Mouse (Mus musculus): ENCODE measurements around the gene Olfr96. TPM values are rescaled to one million over a fixed set of nuclear protein-coding genes. Genes with fewer than 3 reads are reported as not detected.

The Olfr96 gene
- polyA plus RNA-seq, 1 experiment from 2014 or later: not detected

DNA sequence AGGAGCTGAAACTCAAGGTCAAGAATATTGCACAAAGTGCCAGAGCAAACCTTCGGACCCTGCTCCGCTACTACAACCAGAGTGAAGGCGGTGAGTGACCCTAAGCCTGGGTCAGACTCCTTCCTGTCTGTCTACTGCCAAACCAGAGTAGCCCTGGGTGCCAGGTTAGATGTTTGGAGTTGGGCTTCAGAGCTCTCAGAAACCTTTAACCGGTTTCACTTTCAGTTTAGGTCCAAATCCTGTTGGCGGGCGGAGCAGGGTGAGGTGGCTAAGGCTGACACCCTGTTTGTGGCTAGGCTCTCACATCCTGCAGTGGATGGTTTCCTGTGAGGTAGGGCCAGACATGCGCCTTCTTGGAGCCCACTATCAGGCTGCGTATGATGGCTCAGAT is 50.8 kb downstream of the Olfr96 start:
- peak; percentile 81 for DNase-seq (ENCODE audit: low spot score)

DNA sequence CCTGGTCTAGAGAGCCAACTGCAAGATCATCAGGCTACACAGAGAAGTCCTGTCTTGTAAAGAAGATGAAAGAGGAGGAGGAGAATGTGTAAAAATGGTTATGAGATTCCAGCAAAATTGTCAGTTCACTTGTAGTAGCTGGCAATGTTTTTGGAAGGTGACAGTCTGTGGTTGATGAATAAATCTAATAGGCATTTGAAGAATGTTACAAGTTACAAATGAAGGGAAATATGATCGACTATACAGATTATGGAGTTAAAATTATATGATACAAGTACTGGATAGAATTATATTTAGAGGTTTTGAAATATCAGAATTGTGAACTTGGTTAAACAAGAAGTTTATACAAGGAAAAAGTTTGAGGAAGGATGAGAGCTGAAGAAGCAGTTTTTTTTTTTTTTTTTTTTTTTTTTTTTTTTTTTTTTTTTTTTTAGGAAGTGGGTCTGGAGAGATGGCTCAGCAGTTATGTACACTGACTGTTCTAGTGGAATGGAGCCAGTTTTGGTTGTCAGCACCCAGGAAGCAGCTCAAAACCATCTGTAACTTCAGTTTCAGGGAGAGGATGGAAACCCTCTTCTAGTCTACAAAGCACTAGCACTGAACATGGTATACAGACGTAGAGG is 55.8 kb downstream of the Olfr96 start:
- no peak for DNase-seq (ENCODE audit: low spot score)

Other genes with a start within 250 kb of the Olfr96 start
- gene 2410137M14Rik, start 238.9 kb upstream of the Olfr96 start, polyA plus RNA-seq (2015; fragmentation: Nextera tagmentation; extraction: Ambion mirVana): not detected in 2 replicates
- 0.09 and 0.10 TPM in 2 replicates for gene H2-M5, start 230.6 kb upstream of the Olfr96 start, polyA plus RNA-seq (2015; fragmentation: Nextera tagmentation; extraction: Ambion mirVana)
- gene Zfp57, start 219.0 kb upstream of the Olfr96 start, polyA plus RNA-seq (2015; fragmentation: Nextera tagmentation; extraction: Ambion mirVana): 3.4 and 3.9 TPM in 2 replicates
- gene Mog, start 196.7 kb upstream of the Olfr96 start, polyA plus RNA-seq (2015; fragmentation: Nextera tagmentation; extraction: Ambion mirVana): not detected in 2 replicates
- 2.4 and 6.8 TPM in 2 replicates for gene Gabbr1, start 174.2 kb upstream of the Olfr96 start, polyA plus RNA-seq (2015; fragmentation: Nextera tagmentation; extraction: Ambion mirVana)
- gene Olfr90, start 131.6 kb upstream of the Olfr96 start, polyA plus RNA-seq (2015; fragmentation: Nextera tagmentation; extraction: Ambion mirVana): not detected in 2 replicates
- not detected in 2 replicates for gene Olfr91, start 121.9 kb upstream of the Olfr96 start, polyA plus RNA-seq (2015; fragmentation: Nextera tagmentation; extraction: Ambion mirVana)
- gene Olfr92, start 100.1 kb upstream of the Olfr96 start, polyA plus RNA-seq (2015; fragmentation: Nextera tagmentation; extraction: Ambion mirVana): not detected in 2 replicates
- not detected in 2 replicates for gene Olfr93, start 58.7 kb upstream of the Olfr96 start, polyA plus RNA-seq (2015; fragmentation: Nextera tagmentation; extraction: Ambion mirVana)
- 83.6 and 90.3 TPM in 2 replicates for gene Ubd, start 26.3 kb upstream of the Olfr96 start, polyA plus RNA-seq (2015; fragmentation: Nextera tagmentation; extraction: Ambion mirVana)
- not detected in 2 replicates for gene Olfr94, start 19.2 kb upstream of the Olfr96 start, polyA plus RNA-seq (2015; fragmentation: Nextera tagmentation; extraction: Ambion mirVana)
- not detected in 2 replicates for gene Olfr95, start 7.0 kb upstream of the Olfr96 start, polyA plus RNA-seq (2015; fragmentation: Nextera tagmentation; extraction: Ambion mirVana)
- gene Olfr97, start 17.2 kb downstream of the Olfr96 start, polyA plus RNA-seq (2015; fragmentation: Nextera tagmentation; extraction: Ambion mirVana): not detected in 2 replicates
- not detected in 2 replicates for gene Olfr98, start 43.6 kb downstream of the Olfr96 start, polyA plus RNA-seq (2015; fragmentation: Nextera tagmentation; extraction: Ambion mirVana)
- gene H2-M3, start 50.1 kb downstream of the Olfr96 start, polyA plus RNA-seq (2015; fragmentation: Nextera tagmentation; extraction: Ambion mirVana): 21.7 TPM in 2 replicates
- gene Olfr99, start 63.3 kb downstream of the Olfr96 start, polyA plus RNA-seq (2015; fragmentation: Nextera tagmentation; extraction: Ambion mirVana): 0.14 and 0.30 TPM in 2 replicates
- gene Olfr101, start 84.2 kb downstream of the Olfr96 start, polyA plus RNA-seq (2015; fragmentation: Nextera tagmentation; extraction: Ambion mirVana): not detected in 2 replicates
- gene Olfr102, start 96.9 kb downstream of the Olfr96 start, polyA plus RNA-seq (2015; fragmentation: Nextera tagmentation; extraction: Ambion mirVana): not detected in 2 replicates
- gene Olfr103, start 119.6 kb downstream of the Olfr96 start, polyA plus RNA-seq (2015; fragmentation: Nextera tagmentation; extraction: Ambion mirVana): not detected in 2 replicates
- not detected in 2 replicates for gene Olfr104-ps, start 139.4 kb downstream of the Olfr96 start, polyA plus RNA-seq (2015; fragmentation: Nextera tagmentation; extraction: Ambion mirVana)
- 0.04 TPM in 1 of 2 replicates, not detected in the other for gene Olfr105-ps, start 158.9 kb downstream of the Olfr96 start, polyA plus RNA-seq (2015; fragmentation: Nextera tagmentation; extraction: Ambion mirVana)
- not detected in 2 replicates for gene Olfr106-ps, start 170.2 kb downstream of the Olfr96 start, polyA plus RNA-seq (2015; fragmentation: Nextera tagmentation; extraction: Ambion mirVana)
- gene Olfr107, start 179.1 kb downstream of the Olfr96 start, polyA plus RNA-seq (2015; fragmentation: Nextera tagmentation; extraction: Ambion mirVana): not detected in 2 replicates
- gene Olfr108, start 225.3 kb downstream of the Olfr96 start, polyA plus RNA-seq (2015; fragmentation: Nextera tagmentation; extraction: Ambion mirVana): not detected in 2 replicates
- gene Olfr109, start 238.8 kb downstream of the Olfr96 start, polyA plus RNA-seq (2015; fragmentation: Nextera tagmentation; extraction: Ambion mirVana): 0.03 TPM in 1 of 2 replicates, not detected in the other